Mouse (Mus musculus) ovary, postnatal 10 days (tissue): ENCODE measurements around the gene Speer3.
"Not testable (repeated sequence)": the region's sequence is repeated elsewhere in the genome, so short reads cannot be mapped to it uniquely, and the experiment has no call there.

Experiments
- DNase-seq: peaks from one replicate; pipeline ENCODE4 v3.0.0; 2022; ENCODE audit warnings: low spot score

Gene Speer3

DNA sequence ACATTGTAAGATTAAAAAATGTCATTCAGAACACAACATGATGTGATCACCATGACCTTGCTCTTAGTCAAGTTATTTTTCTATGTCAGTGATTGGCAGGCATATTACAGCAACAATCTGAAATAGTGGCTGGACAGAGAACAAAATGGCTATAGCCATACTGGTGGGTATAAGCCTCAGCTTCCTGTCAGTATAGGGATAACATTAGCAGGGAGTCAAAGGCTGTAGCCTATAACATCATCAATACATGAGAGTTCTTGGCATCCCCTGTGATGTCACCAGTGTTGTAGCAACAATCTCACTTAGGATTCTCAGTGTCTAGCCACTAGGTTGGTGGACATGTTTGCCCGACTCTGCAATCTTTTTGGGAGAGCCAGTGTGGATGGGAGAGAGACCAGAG, at the start of gene Speer3:
Gene Speer3 (plus strand): TSS at position 301 of the 400 bp plus-strand sequence.
- no peak for DNase-seq

DNA sequence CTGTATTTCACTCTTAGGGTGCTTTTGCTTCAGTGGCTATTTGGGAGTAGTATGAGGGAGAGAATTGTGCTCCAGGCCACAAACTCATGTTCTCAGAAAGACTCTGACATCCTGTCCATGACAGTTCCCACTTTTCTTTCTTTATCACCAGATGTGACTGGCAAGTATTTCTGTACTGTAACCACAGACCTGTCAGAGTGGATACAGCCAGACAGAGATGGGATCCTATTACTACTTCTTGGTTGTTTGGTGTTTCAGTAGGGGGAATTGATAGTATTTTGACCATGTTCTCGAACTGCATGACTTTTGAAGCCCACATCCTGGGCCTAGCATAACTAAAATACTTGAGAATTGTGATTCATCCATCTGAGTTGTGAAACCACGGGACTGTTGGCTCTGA, 19.1 kb downstream of the Speer3 start:
- DNase-seq: not testable (repeated sequence)

DNA sequence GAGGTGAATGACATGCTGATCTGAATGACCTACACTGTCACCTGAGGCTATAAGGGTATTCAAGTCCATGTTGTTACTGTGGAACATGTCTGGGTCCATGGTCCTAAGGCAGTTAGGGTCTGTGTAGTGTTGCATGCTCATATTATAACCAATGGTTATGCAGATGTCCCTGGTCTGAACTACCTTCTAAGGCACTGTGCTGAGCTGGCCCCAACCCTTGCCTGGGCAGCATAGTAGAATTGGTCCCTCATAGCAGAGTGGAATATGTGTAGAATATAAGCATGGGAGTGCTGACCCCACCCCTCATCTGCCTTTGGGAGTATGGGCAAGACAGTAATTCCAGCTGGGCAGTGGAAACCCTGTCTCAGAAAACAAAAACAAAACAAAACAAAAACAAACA, 33.7 kb downstream of the Speer3 start:
- no peak for DNase-seq

DNA sequence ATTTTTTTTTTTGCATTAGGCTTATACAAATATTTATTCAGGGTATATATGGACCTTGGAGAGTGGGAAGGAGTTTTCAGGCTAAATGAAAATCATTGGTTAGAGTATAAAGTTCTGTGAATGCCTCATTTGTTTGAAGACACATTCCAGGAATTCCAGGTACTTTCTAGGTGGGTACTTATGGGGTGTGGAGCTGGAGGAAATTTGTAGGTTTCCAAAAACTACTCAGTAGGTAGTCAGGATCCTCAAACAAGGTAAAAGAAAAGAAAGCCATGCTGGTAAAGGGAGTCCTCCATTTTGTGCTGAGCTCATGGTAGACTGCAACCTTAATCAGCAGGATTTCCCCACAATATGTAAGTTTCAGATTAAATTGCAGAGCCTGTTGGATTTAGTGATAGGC, 35.3 kb downstream of the Speer3 start:
- DNase-seq: no peak

DNA sequence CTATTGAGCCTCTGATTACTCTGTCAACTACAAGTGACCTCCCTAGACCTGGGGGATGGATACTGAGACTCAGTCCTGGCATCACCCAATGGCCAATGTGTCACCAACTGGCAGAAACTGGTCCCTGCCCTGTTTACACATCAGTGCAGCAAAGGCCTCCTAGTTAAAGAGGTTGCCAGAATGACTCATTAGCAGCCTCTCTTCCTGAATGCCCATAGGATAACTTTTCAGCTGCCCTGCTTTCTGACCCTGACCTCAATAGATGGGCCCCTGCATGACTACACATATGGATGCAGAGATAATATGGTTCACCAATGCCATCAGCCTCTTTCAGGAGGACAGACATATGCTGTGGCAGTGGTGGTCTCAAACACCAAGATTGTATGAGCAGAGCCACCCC, 52.9 kb downstream of the Speer3 start:
- no peak for DNase-seq
